Mouse (Mus musculus) thymus, postnatal 10 days (tissue): Measurements from ENCODE around the gene Zfp750.
A peak's percentile ranks its signal among the peaks of the same experiment; 100 is the strongest.

Experiments used
- DNase-seq, 2 experiments: peaks; one replicate each; pipeline ENCODE4 v3.0.0; 2021; ENCODE audit warnings: low spot score in 2 of 2

Zfp750 gene

DNA sequence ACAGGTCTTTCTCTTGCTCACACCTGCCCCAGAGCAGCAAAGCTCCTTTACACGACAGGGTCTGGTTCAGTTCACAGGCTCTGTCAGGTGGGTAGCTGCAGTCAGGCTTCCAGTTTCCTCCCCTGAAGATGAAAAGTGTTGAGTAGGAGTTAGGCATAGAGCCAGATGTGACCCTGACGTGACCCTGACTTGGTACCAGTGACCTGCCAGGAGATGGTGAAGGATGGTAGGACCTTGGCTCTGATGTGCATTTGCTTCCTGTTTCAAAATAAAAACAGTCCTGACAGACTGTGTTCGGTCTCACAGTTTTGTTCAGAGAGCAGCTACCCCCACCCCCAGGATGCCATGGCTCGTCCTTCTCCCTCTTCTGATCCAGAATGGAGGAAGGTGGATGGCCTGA, 23.3 kb upstream of the Zfp750 start:
- DNase-seq, result no peak

- no peak for DNase-seq
Observed at GRCm38 (mm10) chr11:121536528-121536927, 17.4 kb upstream of the Zfp750 start.

- no peak for DNase-seq
Observed at GRCm38 (mm10) chr11:121529747-121530146, 10.6 kb upstream of the Zfp750 start.

GRCm38 (mm10) chr11:121524191-121524590, 5.1 kb upstream of the Zfp750 start:
- DNase-seq, result no peak

GRCm38 (mm10) chr11:121522156-121522762, 3.1 kb upstream of the Zfp750 start:
- DNase-seq, result no peak

DNA sequence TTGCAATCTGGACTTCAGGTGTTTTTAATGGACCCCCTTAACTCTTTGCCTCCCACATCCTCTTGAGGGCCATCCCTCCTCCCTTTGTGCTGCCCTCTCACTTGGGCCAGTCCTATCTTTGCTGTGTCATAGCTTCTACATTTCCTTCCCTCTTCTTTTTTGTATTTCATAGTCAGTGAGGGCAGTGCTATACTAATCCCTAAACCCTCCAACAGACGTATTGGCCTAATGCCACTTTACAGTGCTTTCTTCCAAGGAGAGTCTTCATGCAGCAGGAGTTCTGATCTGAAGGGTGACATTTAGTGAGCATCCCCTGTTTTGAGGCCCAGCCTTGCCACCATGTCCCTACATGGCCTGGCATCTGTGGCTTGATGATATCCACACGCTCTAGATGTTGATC, 1.6 kb upstream of the Zfp750 start:
- no peak for DNase-seq

- DNase-seq, result no peak
Observed at GRCm38 (mm10) chr11:121519703-121520102, 570 bp upstream of the Zfp750 start.

DNA sequence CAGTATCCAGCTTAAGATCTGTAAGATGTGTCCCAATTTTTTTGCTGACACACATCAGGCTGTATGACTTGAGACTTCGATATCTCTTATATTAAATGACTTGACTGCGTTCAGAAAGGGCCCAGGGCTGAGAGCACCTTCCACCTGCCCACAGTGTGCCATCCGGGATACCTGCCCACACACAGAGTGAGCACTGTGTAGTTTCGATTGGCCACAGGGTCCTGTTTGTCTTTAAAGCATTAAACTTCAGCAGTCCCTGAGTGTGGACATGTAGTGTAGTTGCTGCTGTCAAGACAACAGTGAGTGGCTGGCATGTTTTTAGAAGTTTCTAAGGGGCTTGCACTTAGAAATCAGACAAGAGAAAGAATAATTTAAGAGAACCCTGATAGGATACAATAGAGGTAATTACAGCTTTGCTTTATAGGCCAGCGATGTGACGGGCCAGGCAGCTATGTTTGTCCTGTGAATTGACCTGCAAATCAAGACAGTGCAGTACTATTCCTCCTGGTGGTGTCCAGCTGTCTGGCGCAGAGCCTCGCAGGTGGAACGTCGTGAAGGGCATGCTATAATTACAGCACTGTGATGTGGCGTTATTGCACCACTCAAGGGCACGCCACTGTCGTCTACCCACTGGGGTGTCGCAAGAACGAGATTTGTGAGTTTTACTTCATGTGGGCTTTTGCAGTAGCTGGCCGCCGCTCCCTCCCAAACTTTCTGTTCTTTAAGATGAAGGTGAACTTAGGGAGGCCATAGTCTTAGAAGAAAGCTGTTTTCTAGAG, 1.3 kb downstream of the Zfp750 start:
- no peak for DNase-seq

GRCm38 (mm10) chr11:121516906-121517305, 2.2 kb downstream of the Zfp750 start:
- no peak for DNase-seq

DNA sequence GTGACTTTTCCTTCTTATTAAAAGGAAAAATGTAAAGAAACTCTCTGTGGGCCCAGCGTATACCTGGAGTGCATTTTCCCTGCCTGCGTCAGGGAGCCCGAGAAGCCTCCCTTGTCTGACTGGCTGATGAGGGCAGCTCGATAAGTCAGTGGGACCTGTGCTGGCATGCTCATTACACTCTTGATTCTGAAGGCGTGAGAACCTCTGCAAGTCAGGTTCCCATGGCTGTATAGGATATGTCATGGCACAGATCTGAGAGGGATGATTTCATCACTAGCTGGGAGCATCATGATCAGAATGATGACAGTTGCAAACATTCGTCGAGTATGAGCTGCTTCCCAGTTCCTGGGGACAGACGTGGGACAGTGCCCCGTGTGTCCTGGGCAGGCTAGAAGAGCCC, 3.1 kb downstream of the Zfp750 start:
- no peak for DNase-seq

DNA sequence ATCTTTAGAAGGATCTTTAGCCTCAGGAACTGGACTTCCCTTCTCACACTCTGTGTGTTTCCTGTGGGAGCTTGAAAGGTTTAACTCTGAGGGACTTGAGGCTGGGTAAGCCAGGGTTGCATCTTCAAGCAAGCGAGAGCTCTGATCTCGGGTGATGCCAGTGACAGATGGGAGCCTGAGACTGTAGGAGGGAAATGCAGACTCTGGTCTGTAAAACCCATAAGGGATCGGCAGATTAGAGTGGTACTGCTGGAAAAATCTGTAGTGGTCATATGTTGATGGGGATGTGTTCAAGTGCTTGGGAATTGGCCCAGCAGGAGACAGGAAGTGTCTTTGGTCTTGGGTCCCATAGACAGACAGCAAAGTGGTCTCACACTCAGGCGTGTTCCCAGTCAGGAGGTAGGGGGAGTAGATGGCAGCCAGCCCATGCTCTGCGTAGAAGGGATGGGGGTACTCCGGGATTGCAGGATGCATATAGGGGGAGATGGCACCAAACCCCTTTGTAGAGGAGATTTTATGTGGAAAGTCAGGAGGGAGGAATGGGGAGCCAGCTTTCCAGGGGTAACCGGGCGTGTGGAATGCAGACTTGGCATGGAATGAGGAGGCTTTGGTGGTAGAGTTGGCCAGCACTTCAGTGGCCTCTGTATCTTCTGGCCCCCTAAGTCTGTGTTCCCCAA, 6.1 kb downstream of the Zfp750 start:
- DNase-seq, result no peak

GRCm38 (mm10) chr11:121510512-121511246, 8.5 kb downstream of the Zfp750 start:
- no peak for DNase-seq

DNA sequence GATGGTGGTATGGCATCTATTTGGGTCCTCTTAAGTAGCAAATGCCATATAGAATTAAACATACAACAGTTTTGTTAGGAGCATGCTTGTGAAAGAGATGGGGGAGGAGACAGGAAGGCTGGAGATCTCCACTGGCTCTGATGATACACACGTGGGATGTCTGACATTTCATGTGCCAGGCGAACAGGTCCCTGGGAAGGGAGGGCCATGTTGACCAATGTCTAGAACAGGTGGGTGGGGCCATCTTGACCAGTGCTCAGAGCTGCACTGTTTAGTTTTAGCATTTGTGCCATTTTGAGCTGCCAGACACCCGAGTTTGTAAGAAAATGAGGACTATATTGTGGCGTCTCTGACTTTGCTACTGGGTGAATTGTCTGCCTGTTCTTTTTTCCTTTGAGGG, 10.7 kb downstream of the Zfp750 start:
- no peak for DNase-seq

DNA sequence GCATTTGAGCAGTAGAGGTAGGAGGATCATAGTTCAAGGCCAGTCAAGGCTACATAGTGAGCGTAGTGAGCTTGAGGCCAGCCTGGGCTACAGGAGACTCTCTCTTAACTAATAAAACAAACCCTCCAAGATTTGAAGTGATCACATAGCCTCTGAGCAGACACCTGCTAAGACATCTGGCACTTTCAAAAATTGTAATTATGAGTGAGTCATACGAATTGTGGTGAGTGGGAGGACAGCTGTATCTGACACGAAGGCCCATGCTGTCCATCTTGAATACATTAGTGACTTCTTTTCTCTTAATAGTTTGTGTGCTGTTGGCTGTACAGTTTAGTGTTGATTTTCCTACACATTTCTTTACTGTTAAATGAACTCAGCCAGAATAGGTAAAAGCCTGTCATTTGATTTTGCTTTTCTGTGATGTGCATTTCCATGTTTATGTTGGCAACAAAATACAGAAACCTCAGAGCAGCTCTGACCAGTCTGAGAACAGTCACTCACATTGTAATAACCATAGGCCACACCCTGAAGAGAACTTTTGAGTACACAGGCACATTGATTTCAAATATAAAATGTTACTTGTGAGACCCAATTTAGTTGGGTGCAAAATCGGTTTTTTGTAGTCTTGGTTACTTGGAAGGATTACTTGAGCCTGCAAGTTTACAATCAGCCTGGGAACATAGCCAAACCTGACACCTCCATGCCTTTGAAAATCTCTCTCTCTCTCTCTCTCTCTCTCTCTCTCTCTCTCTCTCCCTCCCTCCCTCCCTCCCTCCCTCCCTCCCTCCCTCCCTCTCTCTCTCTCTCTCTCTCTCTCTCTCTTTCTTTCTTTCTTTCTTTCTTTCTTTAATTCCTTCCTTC, 16.9 kb downstream of the Zfp750 start:
- DNase-seq, result no peak

GRCm38 (mm10) chr11:121501525-121501924, 17.6 kb downstream of the Zfp750 start:
- DNase-seq, result no peak

DNA sequence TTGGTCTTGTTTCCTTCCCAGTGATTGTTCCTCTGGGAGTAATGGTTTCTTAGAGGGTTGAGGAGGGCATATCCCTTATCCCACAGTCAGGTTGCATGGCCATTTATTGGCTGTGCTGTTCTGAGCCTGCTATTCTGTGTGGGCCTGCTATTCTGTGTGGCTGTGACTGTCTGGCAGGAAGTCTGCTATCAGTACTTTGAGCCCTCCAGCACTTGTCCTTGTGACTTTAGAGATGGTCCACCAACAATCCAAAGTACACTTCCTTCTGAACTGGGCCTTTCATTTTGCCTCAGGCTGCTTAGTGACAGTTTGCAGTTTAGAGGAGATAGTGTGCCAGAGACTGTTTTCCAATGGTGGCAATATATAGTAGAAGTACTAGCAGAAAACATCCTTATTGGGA, 18.5 kb downstream of the Zfp750 start:
- DNase-seq, result no peak

- DNase-seq, result no peak
Observed at GRCm38 (mm10) chr11:121490651-121491050, 28.5 kb downstream of the Zfp750 start.

GRCm38 (mm10) chr11:121485882-121486281, 33.3 kb downstream of the Zfp750 start:
- peak in 1 of 2 experiments; percentile 12 for DNase-seq

GRCm38 (mm10) chr11:121481129-121481528, 38.0 kb downstream of the Zfp750 start:
- DNase-seq, result no peak

- no peak for DNase-seq
Observed at GRCm38 (mm10) chr11:121479476-121480203, 39.5 kb downstream of the Zfp750 start.
